Mouse (Mus musculus) stomach, postnatal 0 days (tissue): ENCODE results near the gene Strn3. TPM values are rescaled to one million over a fixed set of nuclear protein-coding genes. Genes with fewer than 3 reads are reported as not detected.

Experiments used
- ATAC-seq: fragments of 200-750 bp; cut with Nextera tagmentation; 2 replicates; pipeline ENCODE4 v1.8.0; 2017; ENCODE audit not compliant: low FRiP score, low TSS enrichment
- DNase-seq: peaks from one replicate; pipeline ENCODE4 v3.0.0-alpha.2; 2016; ENCODE audit warnings: low spot score
- H3K27ac ChIP-seq: fragments of 300-500 bp; sonication (generic); replicated peaks from 2 replicates; pipeline ENCODE4 v1.5.1; 2014; ENCODE audit warnings: mild to moderate bottlenecking, control low read depth
- H3K27me3 ChIP-seq: fragments of 300-500 bp; sonication (generic); 2 replicates; pipeline ENCODE4 v1.6.1; 2014; ENCODE audit warnings: low read length; ENCODE audit not compliant: control insufficient read depth, insufficient read depth
- H3K36me3 ChIP-seq: fragments of 300-500 bp; sonication (generic); 2 replicates; pipeline ENCODE4 v1.6.1; 2014; ENCODE audit warnings: low read length, mixed read lengths; ENCODE audit not compliant: control insufficient read depth, insufficient read depth
- H3K4me1 ChIP-seq: fragments of 300-500 bp; sonication (generic); replicated peaks from 2 replicates; pipeline ENCODE4 v1.6.1; 2014; ENCODE audit warnings: antibody characterized with exemption; ENCODE audit not compliant: control insufficient read depth, insufficient read depth
- H3K4me2 ChIP-seq: fragments of 300-500 bp; sonication (generic); replicated peaks from 2 replicates; pipeline ENCODE4 v1.6.1; 2014; ENCODE audit warnings: low read depth, mild to moderate bottlenecking, control low read depth, moderate library complexity
- H3K4me3 ChIP-seq: fragments of 300-500 bp; sonication (generic); 2 replicates; pipeline ENCODE4 v1.5.1; 2014; ENCODE audit warnings: low read depth, low read length, control low read depth
- H3K9ac ChIP-seq: fragments of 300-500 bp; sonication (generic); 2 replicates; pipeline ENCODE4 v1.6.1; 2014; ENCODE audit warnings: mild to moderate bottlenecking, low read length, control low read depth, mixed read lengths
- H3K9me3 ChIP-seq: fragments of 300-500 bp; sonication (generic); 2 replicates; pipeline ENCODE4 v1.6.1; 2016; ENCODE audit warnings: low read length; ENCODE audit not compliant: control insufficient read depth
- CTCF ChIP-seq: IDR thresholded peaks from 2 replicates; pipeline ENCODE4 v1.5.1; 2016; ENCODE audit warnings: antibody characterized with exemption, low read depth, mild to moderate bottlenecking, moderate library complexity
- EP300 ChIP-seq: optimal IDR thresholded peaks from 2 replicates; pipeline ENCODE3; 2016; ENCODE audit warnings: antibody characterized with exemption
- WGBS: fragments of 180-500 bp; shearing (Covaris S2); extraction: QIAGEN DNeasy Blood & Tissue Kit; methylation state at CpG from one replicate; pipeline ENCODE4 v1.1.7; 2014; 5-methylcytosine and 5-hydroxymethylcytosine counted together
- polyA plus RNA-seq: library from polyadenylated mRNA; unstranded; fragments of >200 nt; fragmentation: Nextera tagmentation; extraction: Ambion mirVana; gene quantifications from 2 replicates; pipeline ENCODE4 v1.2.1, GENCODE M21; 2015

The Strn3 gene
- polyA plus RNA-seq, 1 experiment from 2014 or later: 25.7 TPM

DNA sequence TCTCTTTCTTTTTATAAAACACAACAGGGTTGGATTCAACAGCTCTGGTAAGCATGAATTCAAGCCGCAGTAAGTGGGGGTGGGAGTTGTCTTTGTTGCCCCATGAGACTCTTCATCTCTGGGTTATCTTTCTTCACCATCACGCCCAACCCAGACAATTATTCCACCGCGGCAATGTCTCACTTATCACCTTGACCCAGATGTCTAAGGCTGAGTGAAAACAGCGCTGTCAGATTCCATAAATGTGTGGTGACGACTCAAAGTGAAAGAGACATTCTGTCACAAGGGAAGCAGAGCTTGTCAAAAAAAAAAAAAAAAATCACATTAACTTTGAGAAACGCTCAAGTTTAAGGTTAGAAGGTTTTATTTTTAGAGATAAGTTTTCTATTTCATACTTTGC, 124.5 kb downstream of the Strn3 start:
- 81% methylated on average over 7 of the region's 7 CpGs for WGBS
- TF ChIP-seq CTCF (no peak), EP300 (no peak)
- H3K9ac ChIP-seq: no peak overlapping the region
- no peak overlapping the region for H3K4me3 ChIP-seq
- H3K4me1 ChIP-seq: no peaks in the 10 kb centered on the region
- no peak for ATAC-seq
- H3K9me3 ChIP-seq: no peaks in the 10 kb centered on the region
- DNase-seq: no peak
- no peaks in the 10 kb centered on the region for H3K36me3 ChIP-seq
- no peak overlapping the region for H3K4me2 ChIP-seq
- H3K27me3 ChIP-seq: no peaks in the 10 kb centered on the region
- no peak overlapping the region for H3K27ac ChIP-seq

DNA sequence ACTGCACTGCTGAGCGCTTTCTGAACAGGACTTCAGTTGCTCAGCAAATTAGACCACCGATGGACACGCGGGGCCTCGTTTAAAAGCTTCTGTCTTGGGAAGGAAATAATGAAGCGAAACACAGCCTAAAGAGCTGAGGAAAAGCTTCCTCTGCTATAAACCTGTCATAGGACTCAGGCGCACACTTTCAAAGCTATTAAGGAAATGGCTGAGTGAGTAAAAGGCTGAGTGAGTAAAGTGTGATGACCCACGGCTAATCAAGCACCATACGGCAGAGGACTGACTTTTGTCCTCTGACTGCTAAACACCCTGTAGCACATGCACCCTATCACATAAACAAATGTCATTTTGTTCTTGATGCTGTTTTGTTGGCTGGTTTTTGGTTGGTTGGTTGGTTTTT, 130.3 kb downstream of the Strn3 start:
- TF ChIP-seq EP300: no peak
- TF ChIP-seq CTCF: no peak
- ATAC-seq: no peak
- no peak overlapping the region for H3K9ac ChIP-seq
- H3K4me1 ChIP-seq: no peaks in the 10 kb centered on the region
- H3K36me3 ChIP-seq: no peaks in the 10 kb centered on the region
- 70% methylated on average over 9 of the region's 9 CpGs for WGBS
- H3K27ac ChIP-seq: no peak overlapping the region
- no peak for DNase-seq
- H3K4me3 ChIP-seq: no peak overlapping the region
- H3K4me2 ChIP-seq: no peak overlapping the region
- no peaks in the 10 kb centered on the region for H3K27me3 ChIP-seq
- H3K9me3 ChIP-seq: no peaks in the 10 kb centered on the region

Other genes starting within 250 kb of the Strn3 start
- 0.50 and 0.61 TPM in 2 replicates for gene Coch, start 98.6 kb downstream of the Strn3 start, polyA plus RNA-seq
- 28.8 and 30.3 TPM in 2 replicates for gene Ap4s1, start 864 bp downstream of the Strn3 start, polyA plus RNA-seq
- 24.7 and 25.2 TPM in 2 replicates for gene Hectd1, start 137.6 kb upstream of the Strn3 start, polyA plus RNA-seq